ENCODE assay signal across 21 mouse cellular contexts in genomic region chr13:49246011-49246410, GRCm38 (mm10). TPM values are rescaled to one million over a fixed set of nuclear protein-coding genes. Genes with fewer than 3 reads are reported as not detected.
DNase-seq lines count a peak whose midpoint lies in the region; ATAC-seq lines count a peak whose summit lies in the region.
"Had no signal": no experiment of that assay in that cellular context is flagged by ENCODE, and none has a peak within 500 bp of the region (broad histone marks: within the 10 kb centered on the region; RNA-seq: fewer than 3 reads in every experiment).

No protein-coding gene starts in this region.

- H3K9ac ChIP-seq in kidney, embryonic 14.5 days (ENCODE audit: low read depth, low read length): no peak overlapping the region
- H3K9ac ChIP-seq in kidney, embryonic 15.5 days: no peak overlapping the region
- H3K9ac ChIP-seq in intestine, embryonic 15.5 days: no peak overlapping the region
- H3K9ac ChIP-seq: forebrain, embryonic 12.5 days; heart, embryonic 12.5 days; lung, embryonic 14.5 days had no signal

- no peak overlapping the region for H3K4me2 ChIP-seq in kidney, embryonic 14.5 days (replicated peaks; ENCODE audit: low read depth, low read length)
- no peak overlapping the region for H3K4me2 ChIP-seq in kidney, embryonic 15.5 days
- H3K4me2 ChIP-seq in intestine, embryonic 15.5 days (replicated peaks): no peak overlapping the region
- H3K4me2 ChIP-seq: forebrain, embryonic 12.5 days; heart, embryonic 12.5 days; lung, embryonic 14.5 days had no signal

- H3K4me3 ChIP-seq in kidney, embryonic 14.5 days (ENCODE audit: low read length): no peak overlapping the region
- H3K4me3 ChIP-seq in kidney, embryonic 15.5 days (replicated peaks): 0 out of 2 replicates have a peak overlapping the region, but pooled peaks have one; percentile 50
- H3K4me3 ChIP-seq in intestine, embryonic 15.5 days (replicated peaks): no peak overlapping the region
- H3K4me3 ChIP-seq: forebrain, embryonic 12.5 days; heart, embryonic 12.5 days; hindbrain, embryonic 10.5 days; layer of hippocampus, adult 2 months had no signal

- H3K27me3 ChIP-seq in kidney, embryonic 14.5 days (ENCODE audit: control insufficient read depth, insufficient read depth, low read length): peaks cover 24% of the 10 kb centered on the region
- H3K27me3 ChIP-seq in kidney, embryonic 15.5 days: peaks cover 29% of the 10 kb centered on the region
- H3K27me3 ChIP-seq in intestine, embryonic 15.5 days (replicated peaks): peaks cover 22% of the 10 kb centered on the region
- H3K27me3 ChIP-seq: CH12.LX had no signal

- ATAC-seq in kidney, embryonic 14.5 days (ENCODE audit: low FRiP score, low TSS enrichment): no peak
- no peak for ATAC-seq in kidney, embryonic 15.5 days (replicated peaks; ENCODE audit: low FRiP score)
- ATAC-seq in intestine, embryonic 15.5 days: no peak
- ATAC-seq: midbrain, embryonic 16.5 days had no signal

- peaks cover 12% of the 10 kb centered on the region; the same call in 1 of the 2 replicates for H3K4me1 ChIP-seq in kidney, embryonic 14.5 days (ENCODE audit: control insufficient read depth, insufficient read depth, low read length)
- peaks cover 22% of the 10 kb centered on the region for H3K4me1 ChIP-seq in kidney, embryonic 15.5 days
- H3K4me1 ChIP-seq in intestine, embryonic 15.5 days (replicated peaks): peaks cover 13% of the 10 kb centered on the region

- no peak overlapping the region for H3K27ac ChIP-seq in kidney, embryonic 14.5 days (ENCODE audit: low read depth, low read length)
- peak overlapping the region; percentile 49; the same call in 1 of the 2 replicates for H3K27ac ChIP-seq in kidney, embryonic 15.5 days
- H3K27ac ChIP-seq in intestine, embryonic 15.5 days: no peak overlapping the region
- H3K27ac ChIP-seq: forebrain, embryonic 12.5 days; hindbrain, embryonic 10.5 days; layer of hippocampus, adult 2 months; stomach, postnatal 0 days had no signal

- 70% methylated on average over 3 of the region's 3 CpGs for WGBS in kidney, embryonic 14.5 days
- 83% methylated on average over 3 of the region's 3 CpGs for WGBS in kidney, embryonic 15.5 days
- 67% methylated on average over 3 of the region's 3 CpGs for WGBS in intestine, embryonic 15.5 days

- peak; percentile 30 for DNase-seq in adrenal gland, postnatal 10 days
- no peak for DNase-seq in adrenal gland, adult 18-20 months (ENCODE audit: low spot score in 2 of 2)
- DNase-seq in kidney, adult 18-20 months: peak; percentile 69
- peak; percentile 82 for DNase-seq in testis, postnatal 10 days (ENCODE audit: low spot score)
- no peak for DNase-seq in embryo, embryonic 9.5 days (ENCODE audit: extremely low spot score)
- DNase-seq: cerebellum, postnatal 14 days; embryo, embryonic 11 days; gastrocnemius, postnatal 10 days; left cerebral cortex, postnatal 4 days; lung, embryonic 14.5 days; thymus, postnatal 4 days had no signal

- H3K9me3 ChIP-seq in kidney, embryonic 14.5 days (ENCODE audit: control insufficient read depth, low read length): no peaks in the 10 kb centered on the region
- no peaks in the 10 kb centered on the region for H3K9me3 ChIP-seq in kidney, embryonic 15.5 days (replicated peaks)
- H3K9me3 ChIP-seq in intestine, embryonic 15.5 days: no peaks in the 10 kb centered on the region
- H3K9me3 ChIP-seq: forebrain, embryonic 12.5 days; heart, embryonic 12.5 days; hindbrain, embryonic 10.5 days had no signal

- H3K36me3 ChIP-seq in kidney, embryonic 14.5 days (ENCODE audit: control insufficient read depth, insufficient read depth, low read length): no peaks in the 10 kb centered on the region
- no peaks in the 10 kb centered on the region for H3K36me3 ChIP-seq in kidney, embryonic 15.5 days
- H3K36me3 ChIP-seq in intestine, embryonic 15.5 days: no peaks in the 10 kb centered on the region
- H3K36me3 ChIP-seq: forebrain, embryonic 12.5 days; heart, embryonic 12.5 days; hindbrain, embryonic 10.5 days had no signal

RNA-seq across cellular contexts. Expression of gene Susd3, which starts 2.5 kb away (rescaled TPM):
- total RNA-seq in adrenal gland, postnatal 10 days (2021): 1 to 10 TPM; 1.8 to 1.9 TPM
- total RNA-seq in adrenal gland, adult 18-20 months (2021): 1 to 10 TPM; 1.5 to 9.9 TPM
- polyA plus RNA-seq in kidney, embryonic 14.5 days (2014; fragmentation: Nextera tagmentation; extraction: Ambion mirVana): 8.5 and 12.6 TPM in 2 replicates
- 18.5 and 22.7 TPM in 2 replicates for polyA plus RNA-seq in kidney, embryonic 15.5 days (2015; fragmentation: Nextera tagmentation; extraction: Ambion mirVana)
- polyA plus RNA-seq in intestine, embryonic 15.5 days (2015; fragmentation: Nextera tagmentation; extraction: Ambion mirVana): 0.94 and 1.4 TPM in 2 replicates

RNA-seq across cellular contexts. Expression of gene Card19, which starts 30.2 kb away (rescaled TPM):
- total RNA-seq in adrenal gland, postnatal 10 days (2021): 10 to 100 TPM; 52.5 to 58.9 TPM
- total RNA-seq in adrenal gland, adult 18-20 months (2021): 10 to 100 TPM; 53.2 to 60.3 TPM
- polyA plus RNA-seq in kidney, embryonic 14.5 days (2014; fragmentation: Nextera tagmentation; extraction: Ambion mirVana): 33.3 and 39.9 TPM in 2 replicates
- polyA plus RNA-seq in kidney, embryonic 15.5 days (2015; fragmentation: Nextera tagmentation; extraction: Ambion mirVana): 45.7 and 47.2 TPM in 2 replicates
- polyA plus RNA-seq in intestine, embryonic 15.5 days (2015; fragmentation: Nextera tagmentation; extraction: Ambion mirVana): 52.6 and 54.8 TPM in 2 replicates

RNA-seq across cellular contexts. Expression of gene Ninj1, which starts 58.7 kb away (rescaled TPM):
- 10 to 100 TPM; 77.3 to 79.6 TPM for total RNA-seq in adrenal gland, postnatal 10 days (2021)
- total RNA-seq in adrenal gland, adult 18-20 months (2021): 10 to 100 TPM; 60.6 to 78.3 TPM
- polyA plus RNA-seq in kidney, embryonic 14.5 days (2014; fragmentation: Nextera tagmentation; extraction: Ambion mirVana): 43.8 and 54.2 TPM in 2 replicates
- polyA plus RNA-seq in kidney, embryonic 15.5 days (2015; fragmentation: Nextera tagmentation; extraction: Ambion mirVana): 57.5 and 59.8 TPM in 2 replicates
- polyA plus RNA-seq in intestine, embryonic 15.5 days (2015; fragmentation: Nextera tagmentation; extraction: Ambion mirVana): 54.8 and 62.1 TPM in 2 replicates

Comparison
In these comparisons a context has a peak if more than half of its experiments do, and no peak if none do; other contexts are left out.
1. DNase-seq: peak in adrenal gland, postnatal 10 days (single experiment), kidney, adult 18-20 months (single experiment) and testis, postnatal 10 days (single experiment); none in adrenal gland, adult 18-20 months (0 of 2) and embryo, embryonic 9.5 days (single experiment).